ENCODE assay signal across 30 mouse cellular contexts in genomic region chr14:76356161-76356560, GRCm38 (mm10). TPM values are rescaled to one million over a fixed set of nuclear protein-coding genes. Genes with fewer than 3 reads are reported as not detected.
DNase-seq lines count a peak whose midpoint lies in the region; ATAC-seq lines count a peak whose summit lies in the region.
"Had no signal": no experiment of that assay in that cellular context is flagged by ENCODE, and none has a peak within 500 bp of the region (broad histone marks: within the 10 kb centered on the region; RNA-seq: fewer than 3 reads in every experiment).

No protein-coding gene starts in this region.

- peak; percentile 69 for DNase-seq in midbrain, embryonic 11.5 days (ENCODE audit: low spot score, missing footprints)
- no peak for DNase-seq in midbrain, embryonic 14.5 days
- peak; percentile 50 for DNase-seq in embryonic facial prominence, embryonic 11.5 days (ENCODE audit: low spot score)
- no peak for DNase-seq in limb, embryonic 10.5 days (ENCODE audit: low spot score)
- DNase-seq in right cerebral cortex, postnatal 10 days (ENCODE audit: low spot score in 2 of 2), result no peak
- no peak for DNase-seq in cerebellum, adult 9-10 months
- DNase-seq: adrenal gland, postnatal 10 days; B cell, adult 2 months; cerebellum, adult 11 months; cerebellum, adult 2 months; cerebellum, postnatal 10 days; cerebellum, postnatal 36 days; embryo, embryonic 11 days; gastrocnemius, postnatal 10 days; gastrocnemius, postnatal 36 days; heart, adult 2 months; heart, postnatal 14 days; heart, postnatal 4 days had no signal

- no peak for ATAC-seq in midbrain, embryonic 11.5 days (ENCODE audit: low FRiP score)
- ATAC-seq in midbrain, embryonic 14.5 days (ENCODE audit: low FRiP score, low TSS enrichment), result no peak
- no peak for ATAC-seq in embryonic facial prominence, embryonic 11.5 days (replicated peaks; ENCODE audit: insufficient number of reproducible peaks, low FRiP score, low TSS enrichment, low read depth)
- ATAC-seq: forebrain, embryonic 13.5 days; forebrain, embryonic 16.5 days; hindbrain, postnatal 0 days; inflammation-experienced regulatory T-cells, adult 6 months; Patski had no signal

- no peaks in the 10 kb centered on the region for H3K4me1 ChIP-seq in midbrain, embryonic 11.5 days (ENCODE audit: control insufficient read depth, insufficient read depth, low read length)
- H3K4me1 ChIP-seq in midbrain, embryonic 14.5 days (ENCODE audit: control insufficient read depth, insufficient read depth, low read length), result no peaks in the 10 kb centered on the region
- H3K4me1 ChIP-seq in embryonic facial prominence, embryonic 11.5 days (ENCODE audit: control insufficient read depth, insufficient read depth, low read length), result no peaks in the 10 kb centered on the region
- no peaks in the 10 kb centered on the region for H3K4me1 ChIP-seq in limb, embryonic 10.5 days
- H3K4me1 ChIP-seq: embryonic facial prominence, embryonic 12.5 days; forebrain, embryonic 13.5 days had no signal

- H3K9me3 ChIP-seq in midbrain, embryonic 11.5 days (ENCODE audit: control insufficient read depth, low read length), result no peaks in the 10 kb centered on the region
- H3K9me3 ChIP-seq in midbrain, embryonic 14.5 days (ENCODE audit: control insufficient read depth, low read length), result no peaks in the 10 kb centered on the region
- 0 out of 2 replicates have a peak, but pooled peaks cover 3% of the 10 kb centered on the region for H3K9me3 ChIP-seq in embryonic facial prominence, embryonic 11.5 days (replicated peaks; ENCODE audit: control insufficient read depth, low read length)
- no peaks in the 10 kb centered on the region for H3K9me3 ChIP-seq in limb, embryonic 10.5 days (replicated peaks)
- H3K9me3 ChIP-seq: heart, embryonic 10.5 days had no signal

- H3K4me2 ChIP-seq in midbrain, embryonic 11.5 days, result no peak overlapping the region
- no peak overlapping the region for H3K4me2 ChIP-seq in midbrain, embryonic 14.5 days (ENCODE audit: low read length)
- no peak overlapping the region for H3K4me2 ChIP-seq in embryonic facial prominence, embryonic 11.5 days (ENCODE audit: low read depth, low read length)
- H3K4me2 ChIP-seq: embryonic facial prominence, embryonic 12.5 days; forebrain, embryonic 13.5 days; heart, embryonic 13.5 days; hindbrain, embryonic 14.5 days had no signal

- no peak overlapping the region for H3K9ac ChIP-seq in midbrain, embryonic 11.5 days (ENCODE audit: low read length)
- H3K9ac ChIP-seq in midbrain, embryonic 14.5 days (replicated peaks; ENCODE audit: low read length), result no peak overlapping the region
- H3K9ac ChIP-seq in embryonic facial prominence, embryonic 11.5 days (replicated peaks; ENCODE audit: low read length), result no peak overlapping the region
- H3K9ac ChIP-seq: embryonic facial prominence, embryonic 12.5 days; forebrain, embryonic 13.5 days; heart, embryonic 13.5 days; hindbrain, embryonic 14.5 days had no signal

- no peak overlapping the region for H3K27ac ChIP-seq in midbrain, embryonic 11.5 days (ENCODE audit: low read depth, low read length)
- H3K27ac ChIP-seq in midbrain, embryonic 14.5 days (replicated peaks; ENCODE audit: low read depth, low read length), result no peak overlapping the region
- H3K27ac ChIP-seq in embryonic facial prominence, embryonic 11.5 days (replicated peaks; ENCODE audit: low read depth, low read length), result no peak overlapping the region
- peak overlapping the region; percentile 31; the same call in 1 of the 2 replicates for H3K27ac ChIP-seq in limb, embryonic 10.5 days
- H3K27ac ChIP-seq: forebrain, embryonic 13.5 days; heart, adult 2 months; heart, embryonic 10.5 days; heart, embryonic 13.5 days; hindbrain, embryonic 14.5 days; hindbrain, postnatal 0 days had no signal

- no peaks in the 10 kb centered on the region for H3K27me3 ChIP-seq in midbrain, embryonic 11.5 days (ENCODE audit: control insufficient read depth, insufficient read depth, low read length)
- no peaks in the 10 kb centered on the region for H3K27me3 ChIP-seq in midbrain, embryonic 14.5 days (ENCODE audit: control insufficient read depth, insufficient read depth, low read length)
- no peaks in the 10 kb centered on the region for H3K27me3 ChIP-seq in embryonic facial prominence, embryonic 11.5 days (ENCODE audit: control insufficient read depth, insufficient read depth, low read length)
- H3K27me3 ChIP-seq in limb, embryonic 10.5 days (ENCODE audit: low read depth, poor library complexity, severe bottlenecking), result no peaks in the 10 kb centered on the region
- H3K27me3 ChIP-seq: CH12.LX; embryonic facial prominence, embryonic 12.5 days; forebrain, embryonic 13.5 days; heart, embryonic 13.5 days; Patski had no signal

- H3K4me3 ChIP-seq in midbrain, embryonic 11.5 days (ENCODE audit: low read depth, low read length), result no peak overlapping the region
- no peak overlapping the region for H3K4me3 ChIP-seq in midbrain, embryonic 14.5 days (replicated peaks; ENCODE audit: low read depth, low read length)
- H3K4me3 ChIP-seq in embryonic facial prominence, embryonic 11.5 days (ENCODE audit: low read depth, low read length), result no peak overlapping the region
- no peak overlapping the region for H3K4me3 ChIP-seq in limb, embryonic 10.5 days
- H3K4me3 ChIP-seq: embryonic facial prominence, embryonic 12.5 days; forebrain, embryonic 10.5 days; forebrain, embryonic 13.5 days; heart, adult 2 months; heart, embryonic 10.5 days; heart, embryonic 13.5 days had no signal

- WGBS in midbrain, embryonic 11.5 days, result 69% methylated on average over 2 of the region's 2 CpGs
- 84% methylated on average over 2 of the region's 2 CpGs for WGBS in midbrain, embryonic 14.5 days
- 33% methylated on average over 2 of the region's 2 CpGs for WGBS in embryonic facial prominence, embryonic 11.5 days
- 42% methylated on average over 2 of the region's 2 CpGs for WGBS in limb, embryonic 10.5 days

- H3K36me3 ChIP-seq in midbrain, embryonic 11.5 days (ENCODE audit: control insufficient read depth, insufficient read depth, low read length), result no peaks in the 10 kb centered on the region
- H3K36me3 ChIP-seq in midbrain, embryonic 14.5 days (ENCODE audit: control insufficient read depth, insufficient read depth, low read length), result no peaks in the 10 kb centered on the region
- H3K36me3 ChIP-seq in embryonic facial prominence, embryonic 11.5 days (replicated peaks; ENCODE audit: control insufficient read depth, insufficient read depth, low read depth, low read length), result no peaks in the 10 kb centered on the region
- H3K36me3 ChIP-seq in limb, embryonic 10.5 days, result no peaks in the 10 kb centered on the region
- H3K36me3 ChIP-seq: embryonic facial prominence, embryonic 12.5 days; forebrain, embryonic 10.5 days; G1E; heart, embryonic 10.5 days; heart, embryonic 13.5 days had no signal

RNA-seq across cellular contexts. Expression of gene Tsc22d1, which starts 58.6 kb away (rescaled TPM):
- polyA plus RNA-seq in midbrain, embryonic 11.5 days (2014; fragmentation: Nextera tagmentation; extraction: Ambion mirVana), result 494 and 495 TPM in 2 replicates
- 792 and 872 TPM in 2 replicates for polyA plus RNA-seq in midbrain, embryonic 14.5 days (2014; fragmentation: Nextera tagmentation; extraction: Ambion mirVana)
- polyA plus RNA-seq in embryonic facial prominence, embryonic 11.5 days (2014; fragmentation: Nextera tagmentation; extraction: Ambion mirVana), result 559 and 576 TPM in 2 replicates
- 316 and 343 TPM in 2 replicates for polyA plus RNA-seq in limb, embryonic 10.5 days (2016; fragmentation: Nextera tagmentation; extraction: Ambion mirVana)

Comparison
In these comparisons a context has a peak if more than half of its experiments do, and no peak if none do; other contexts are left out.
1. DNase-seq: peak in midbrain, embryonic 11.5 days (single experiment) and embryonic facial prominence, embryonic 11.5 days (single experiment); none in midbrain, embryonic 14.5 days (single experiment), limb, embryonic 10.5 days (single experiment), right cerebral cortex, postnatal 10 days (0 of 2) and cerebellum, adult 9-10 months (single experiment).